Comparison of ENCODE assay signal across 8 mouse cellular contexts in genomic region chr5:5379501-5379869, GRCm38 (mm10). TPM values are rescaled to one million over a fixed set of nuclear protein-coding genes. Genes with fewer than 3 reads are reported as not detected.
DNase-seq lines count a peak whose midpoint lies in the region; ATAC-seq and TF ChIP-seq lines count a peak whose summit lies in the region.

No protein-coding gene starts in this region.

- intact Hi-C loops in left cerebral cortex, adult 2 months (cut with DNase I): loop anchor here (5.0 kb wide), 1 partner anchor 103 kb away; no protein-coding TSS in a partner anchor

- peaks cover 19% of the 10 kb centered on the region; the same call in 1 of the 2 replicates for H3K4me1 ChIP-seq in embryonic facial prominence, embryonic 12.5 days
- H3K4me1 ChIP-seq in hindbrain, embryonic 16.5 days (ENCODE audit: control insufficient read depth, insufficient read depth, low read depth, low read length): peaks cover 12% of the 10 kb centered on the region
- peaks cover 28% of the 10 kb centered on the region for H3K4me1 ChIP-seq in midbrain, embryonic 15.5 days

- under 1% methylated on average over 14 of the region's 14 CpGs for WGBS in embryonic facial prominence, embryonic 12.5 days
- WGBS in hindbrain, embryonic 16.5 days: under 1% methylated on average over 14 of the region's 14 CpGs
- under 1% methylated on average over 14 of the region's 14 CpGs for WGBS in midbrain, embryonic 15.5 days

- H3K4me2 ChIP-seq in embryonic facial prominence, embryonic 12.5 days (replicated peaks): peak overlapping the region; percentile 62
- H3K4me2 ChIP-seq in hindbrain, embryonic 16.5 days (ENCODE audit: low read length): peak overlapping the region; percentile 62
- peak overlapping the region; percentile 69 for H3K4me2 ChIP-seq in midbrain, embryonic 15.5 days

- H3K4me3 ChIP-seq in left cerebral cortex, adult 2 months: peak overlapping the region; percentile 62
- H3K4me3 ChIP-seq in embryonic facial prominence, embryonic 12.5 days: peak overlapping the region; percentile 61
- peak overlapping the region; percentile 50 for H3K4me3 ChIP-seq in hindbrain, embryonic 16.5 days (ENCODE audit: low read length)
- peak overlapping the region; percentile 67 for H3K4me3 ChIP-seq in midbrain, embryonic 15.5 days

- no peaks in the 10 kb centered on the region for H3K9me3 ChIP-seq in embryonic facial prominence, embryonic 12.5 days
- no peaks in the 10 kb centered on the region for H3K9me3 ChIP-seq in hindbrain, embryonic 16.5 days (ENCODE audit: control insufficient read depth, low read length)
- H3K9me3 ChIP-seq in midbrain, embryonic 15.5 days: no peaks in the 10 kb centered on the region

- TF ChIP-seq CTCF in left cerebral cortex, adult 2 months (IDR thresholded peaks at IDR 0.05): no peak

- H3K27me3 ChIP-seq in embryonic facial prominence, embryonic 12.5 days: no peaks in the 10 kb centered on the region
- H3K27me3 ChIP-seq in hindbrain, embryonic 16.5 days (replicated peaks; ENCODE audit: control insufficient read depth, insufficient read depth, low read length): no peaks in the 10 kb centered on the region
- H3K27me3 ChIP-seq in midbrain, embryonic 15.5 days (replicated peaks): no peaks in the 10 kb centered on the region

- no peak for DNase-seq in left cerebral cortex, adult 2 months (ENCODE audit: extremely low spot score in 1 of 2, low spot score in 2 of 2)
- no peak for DNase-seq in left cerebral cortex, adult 8-10 months (ENCODE audit: low spot score in 2 of 2)
- DNase-seq in adipocyte (ENCODE audit: low spot score): no peak
- DNase-seq in left cerebral cortex, adult 9 months (ENCODE audit: low spot score in 2 of 2): no peak

- no peak; the same call in 1 of the 2 replicates for ATAC-seq in embryonic facial prominence, embryonic 12.5 days (ENCODE audit: insufficient number of reproducible peaks, insufficient read depth, low FRiP score, low TSS enrichment)
- no peak for ATAC-seq in hindbrain, embryonic 16.5 days
- no peak for ATAC-seq in midbrain, embryonic 15.5 days (replicated peaks)
- no peak for ATAC-seq in activated CD4-positive, CD25-positive, alpha-beta regulatory T cell, adult 4 months

- H3K36me3 ChIP-seq in embryonic facial prominence, embryonic 12.5 days: no peaks in the 10 kb centered on the region
- no peaks in the 10 kb centered on the region for H3K36me3 ChIP-seq in hindbrain, embryonic 16.5 days (ENCODE audit: control insufficient read depth, insufficient read depth, low read length)
- H3K36me3 ChIP-seq in midbrain, embryonic 15.5 days (replicated peaks): no peaks in the 10 kb centered on the region

- no peak overlapping the region for H3K27ac ChIP-seq in left cerebral cortex, adult 2 months
- H3K27ac ChIP-seq in embryonic facial prominence, embryonic 12.5 days: peak overlapping the region; percentile 94
- H3K27ac ChIP-seq in hindbrain, embryonic 16.5 days (ENCODE audit: low read depth, low read length): peak overlapping the region; percentile 94
- peak overlapping the region; percentile 92 for H3K27ac ChIP-seq in midbrain, embryonic 15.5 days

- H3K9ac ChIP-seq in embryonic facial prominence, embryonic 12.5 days: peak overlapping the region; percentile 94
- peak overlapping the region; percentile 88 for H3K9ac ChIP-seq in hindbrain, embryonic 16.5 days (ENCODE audit: low read depth, low read length)
- H3K9ac ChIP-seq in midbrain, embryonic 15.5 days: peak overlapping the region; percentile 86

RNA-seq across cellular contexts. Expression of gene Cdk14, which starts 40.6 kb away (rescaled TPM):
- total RNA-seq in left cerebral cortex, adult 2 months (2021): 100 to 1,000 TPM; 199 to 207 TPM
- 100 to 1,000 TPM; 168 to 203 (median 193) TPM for total RNA-seq in left cerebral cortex, adult 8-10 months (2022)
- polyA plus RNA-seq in embryonic facial prominence, embryonic 12.5 days (2016; fragmentation: Nextera tagmentation; extraction: Ambion mirVana): 36.1 and 37.9 TPM in 2 replicates
- 44.3 and 47.3 TPM in 2 replicates for polyA plus RNA-seq in hindbrain, embryonic 16.5 days (2015; fragmentation: Nextera tagmentation; extraction: Ambion mirVana)
- polyA plus RNA-seq in midbrain, embryonic 15.5 days (2015; fragmentation: Nextera tagmentation; extraction: Ambion mirVana): 40.9 and 41.2 TPM in 2 replicates
- under 1 TPM in 1 of 2 experiments, not detected in 1; 0.60 TPM for polyA plus RNA-seq in activated CD4-positive, CD25-positive, alpha-beta regulatory T cell, adult 4 months (2017; shearing (Covaris generic))

Comparison
In these comparisons a context has a peak if more than half of its experiments do, and no peak if none do; other contexts are left out.
1. RNA of gene Cdk14, which starts 40.6 kb away (polyA plus RNA-seq): 44.3 to 47.3 TPM in hindbrain, embryonic 16.5 days, 40.9 to 41.2 TPM in midbrain, embryonic 15.5 days and 36.1 to 37.9 TPM in embryonic facial prominence, embryonic 12.5 days; 0.60 TPM in activated CD4-positive, CD25-positive, alpha-beta regulatory T cell, adult 4 months; every median in the first group is over 10 times any median in the second.
2. Peak in every context shown above with its lines, with median percentiles within 50 percentile points of each other: H3K4me3 ChIP-seq, H3K4me2 ChIP-seq and H3K9ac ChIP-seq.